Mouse (Mus musculus): ENCODE data around the gene Dapl1. TPM values are rescaled to one million over a fixed set of nuclear protein-coding genes. Genes with fewer than 3 reads are reported as not detected.

Dapl1 gene
- polyA plus RNA-seq, 1 experiment from 2014 or later: 2.0 TPM

DNA sequence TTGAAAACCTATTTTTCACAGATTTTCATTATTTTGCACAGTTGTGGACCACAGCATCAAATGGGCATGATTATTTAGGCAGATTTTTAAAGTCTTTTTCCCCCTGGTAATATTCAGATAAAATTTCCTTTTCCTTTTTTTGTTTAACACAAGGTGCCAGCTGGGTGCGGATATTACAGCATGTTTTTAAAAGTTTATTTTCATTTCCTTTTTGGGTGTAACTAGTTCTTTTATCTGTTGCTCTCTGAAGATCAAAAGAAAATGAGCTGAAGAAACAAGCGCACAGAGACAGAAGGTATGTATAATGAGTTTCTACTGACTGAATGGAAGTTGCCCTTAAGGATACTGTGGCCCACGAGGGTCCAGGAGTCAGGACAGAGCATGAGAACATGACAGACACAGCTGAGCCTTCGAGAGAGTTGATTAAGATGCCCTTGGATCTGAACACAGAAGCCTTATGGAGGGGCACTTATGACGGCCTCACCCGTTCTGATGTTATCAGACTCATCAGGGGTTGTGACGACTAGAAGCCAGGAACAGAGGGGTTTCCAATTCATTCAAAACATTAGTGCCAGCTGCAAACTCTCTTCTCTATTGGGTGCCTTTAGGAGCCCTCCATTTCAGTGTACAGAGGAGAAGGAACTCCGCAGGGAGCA lies 14.7 kb upstream of the Dapl1 start:
- no peak overlapping the region for H3K27ac ChIP-seq (ENCODE audit: low read depth, low read length)
- ATAC-seq: no peak
- no peaks in the 10 kb centered on the region for H3K36me3 ChIP-seq (ENCODE audit: control insufficient read depth, insufficient read depth)
- no peak for TF ChIP-seq CTCF (IDR thresholded peaks at IDR 0.05; ENCODE audit: low read depth)
- no peaks in the 10 kb centered on the region for H3K9me3 ChIP-seq (ENCODE audit: control insufficient read depth)
- 68% methylated on average over 8 of the region's 8 CpGs for WGBS
- no peak overlapping the region for H3K4me3 ChIP-seq (ENCODE audit: low read depth, low read length)
- no peaks in the 10 kb centered on the region for H3K4me1 ChIP-seq (replicated peaks; ENCODE audit: control insufficient read depth, insufficient read depth, low read length)
- no peak overlapping the region for H3K9ac ChIP-seq (ENCODE audit: low read depth, low read length)
- H3K27me3 ChIP-seq (replicated peaks; ENCODE audit: control insufficient read depth, insufficient read depth, low read length): no peaks in the 10 kb centered on the region
- no peak overlapping the region for H3K4me2 ChIP-seq (replicated peaks; ENCODE audit: low read depth)

GRCm38 (mm10) chr2:59470326-59471031 lies 14.0 kb upstream of the Dapl1 start:
- Histone ChIP-seq H3K9ac (ENCODE audit: low read depth, low read length) (no peak overlapping the region), H3K9me3 (ENCODE audit: control insufficient read depth) (no peaks in the 10 kb centered on the region), H3K4me2 (replicated peaks; ENCODE audit: low read depth) (no peak overlapping the region), H3K27ac (ENCODE audit: low read depth, low read length) (no peak overlapping the region), H3K36me3 (ENCODE audit: control insufficient read depth, insufficient read depth) (no peaks in the 10 kb centered on the region), H3K27me3 (replicated peaks; ENCODE audit: control insufficient read depth, insufficient read depth, low read length) (no peaks in the 10 kb centered on the region), H3K4me3 (ENCODE audit: low read depth, low read length) (no peak overlapping the region), H3K4me1 (replicated peaks; ENCODE audit: control insufficient read depth, insufficient read depth, low read length) (no peaks in the 10 kb centered on the region)
- no peak for TF ChIP-seq CTCF (IDR thresholded peaks at IDR 0.05; ENCODE audit: low read depth)
- no peak for ATAC-seq
- WGBS: 72% methylated on average over 11 of the region's 11 CpGs

DNA sequence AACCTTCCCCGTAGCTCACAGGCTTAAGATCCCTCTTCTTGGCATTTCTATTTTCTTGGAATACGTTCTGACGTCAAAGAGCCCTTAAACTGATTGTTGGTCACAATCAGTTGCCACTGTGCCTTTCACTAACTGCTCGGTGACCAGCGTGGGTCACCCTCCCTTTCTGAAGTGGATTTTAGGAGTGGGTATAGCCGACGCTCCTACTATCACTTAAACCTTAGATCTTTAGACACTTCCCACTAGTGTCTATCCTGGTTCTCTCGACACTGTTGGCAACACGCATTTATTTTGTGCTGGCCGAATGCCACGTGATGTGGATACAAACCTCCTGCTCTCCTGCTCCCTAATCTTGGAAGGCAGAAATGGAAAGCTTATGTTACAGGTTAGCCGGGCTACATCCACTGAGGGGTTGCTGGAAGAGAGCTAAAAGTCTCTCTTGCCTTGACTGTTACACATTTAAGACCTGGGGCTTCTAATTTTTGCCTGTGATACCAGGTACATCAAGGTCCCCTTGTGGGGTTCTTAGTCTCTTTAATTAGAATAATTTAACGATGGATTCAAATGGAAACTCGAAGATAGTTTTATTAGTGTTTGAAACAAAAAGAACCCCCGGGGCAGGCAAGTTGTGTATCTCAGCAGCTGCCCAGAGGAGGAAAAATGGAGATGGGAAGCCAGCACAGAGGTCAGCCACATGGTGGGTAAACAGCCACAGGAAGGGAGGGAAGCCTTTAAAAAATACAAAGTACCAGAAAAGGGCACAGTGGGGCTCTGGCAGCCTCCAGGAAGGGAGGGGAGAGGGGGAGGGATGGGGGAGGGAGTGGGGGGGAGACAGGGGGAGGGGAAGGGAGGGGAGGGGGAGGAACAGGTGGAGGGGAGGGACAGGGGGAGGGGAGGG lies 13.2 kb upstream of the Dapl1 start:
- WGBS: 55% methylated on average over 15 of the region's 15 CpGs
- Histone ChIP-seq H3K4me3 (ENCODE audit: low read depth, low read length) (no peak overlapping the region), H3K9ac (ENCODE audit: low read depth, low read length) (no peak overlapping the region), H3K9me3 (ENCODE audit: control insufficient read depth) (no peaks in the 10 kb centered on the region), H3K27me3 (replicated peaks; ENCODE audit: control insufficient read depth, insufficient read depth, low read length) (no peaks in the 10 kb centered on the region), H3K4me2 (replicated peaks; ENCODE audit: low read depth) (no peak overlapping the region), H3K4me1 (replicated peaks; ENCODE audit: control insufficient read depth, insufficient read depth, low read length) (no peaks in the 10 kb centered on the region), H3K36me3 (ENCODE audit: control insufficient read depth, insufficient read depth) (no peaks in the 10 kb centered on the region), H3K27ac (ENCODE audit: low read depth, low read length) (no peak overlapping the region)
- no peak for TF ChIP-seq CTCF (IDR thresholded peaks at IDR 0.05; ENCODE audit: low read depth)
- ATAC-seq: no peak

DNA sequence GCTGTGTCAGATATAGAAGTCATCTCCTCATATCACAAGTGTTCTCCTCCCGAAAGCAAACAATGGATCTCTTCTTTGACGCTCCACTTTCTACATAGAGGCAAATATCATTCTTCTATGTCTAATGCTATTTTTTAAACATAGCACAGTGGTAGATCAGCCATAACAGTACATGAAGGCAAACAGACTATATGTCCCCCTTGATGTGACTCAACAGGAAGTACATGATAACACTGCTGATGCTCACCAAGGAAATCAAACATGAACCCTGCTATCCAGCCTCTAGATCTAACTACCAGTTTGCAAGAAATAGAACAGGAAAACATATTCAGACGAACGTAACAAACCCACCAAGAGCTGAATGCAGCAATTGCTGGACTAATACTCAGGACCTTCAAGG lies 10.1 kb upstream of the Dapl1 start:
- Histone ChIP-seq H3K9me3 (ENCODE audit: control insufficient read depth) (no peaks in the 10 kb centered on the region), H3K4me1 (replicated peaks; ENCODE audit: control insufficient read depth, insufficient read depth, low read length) (no peaks in the 10 kb centered on the region), H3K4me3 (ENCODE audit: low read depth, low read length) (no peak overlapping the region), H3K36me3 (ENCODE audit: control insufficient read depth, insufficient read depth) (no peaks in the 10 kb centered on the region), H3K9ac (ENCODE audit: low read depth, low read length) (no peak overlapping the region), H3K27me3 (replicated peaks; ENCODE audit: control insufficient read depth, insufficient read depth, low read length) (no peaks in the 10 kb centered on the region), H3K27ac (ENCODE audit: low read depth, low read length) (no peak overlapping the region), H3K4me2 (replicated peaks; ENCODE audit: low read depth) (no peak overlapping the region)
- WGBS: 85% methylated on average over 4 of the region's 4 CpGs
- no peak for ATAC-seq
- TF ChIP-seq CTCF (IDR thresholded peaks at IDR 0.05; ENCODE audit: low read depth): no peak

GRCm38 (mm10) chr2:59485080-59485479 lies 627 bp downstream of the Dapl1 start:
- no peak overlapping the region for H3K4me3 ChIP-seq (ENCODE audit: low read depth, low read length)
- H3K9me3 ChIP-seq (ENCODE audit: control insufficient read depth): no peaks in the 10 kb centered on the region
- no peak overlapping the region for H3K27ac ChIP-seq (ENCODE audit: low read depth, low read length)
- H3K36me3 ChIP-seq (ENCODE audit: control insufficient read depth, insufficient read depth): no peaks in the 10 kb centered on the region
- H3K9ac ChIP-seq (ENCODE audit: low read depth, low read length): no peak overlapping the region
- H3K27me3 ChIP-seq (replicated peaks; ENCODE audit: control insufficient read depth, insufficient read depth, low read length): no peaks in the 10 kb centered on the region
- ATAC-seq: no peak
- H3K4me1 ChIP-seq (replicated peaks; ENCODE audit: control insufficient read depth, insufficient read depth, low read length): no peaks in the 10 kb centered on the region
- H3K4me2 ChIP-seq (replicated peaks; ENCODE audit: low read depth): no peak overlapping the region
- TF ChIP-seq CTCF (IDR thresholded peaks at IDR 0.05; ENCODE audit: low read depth): no peak
- WGBS: 65% methylated on average over 2 of the region's 2 CpGs

DNA sequence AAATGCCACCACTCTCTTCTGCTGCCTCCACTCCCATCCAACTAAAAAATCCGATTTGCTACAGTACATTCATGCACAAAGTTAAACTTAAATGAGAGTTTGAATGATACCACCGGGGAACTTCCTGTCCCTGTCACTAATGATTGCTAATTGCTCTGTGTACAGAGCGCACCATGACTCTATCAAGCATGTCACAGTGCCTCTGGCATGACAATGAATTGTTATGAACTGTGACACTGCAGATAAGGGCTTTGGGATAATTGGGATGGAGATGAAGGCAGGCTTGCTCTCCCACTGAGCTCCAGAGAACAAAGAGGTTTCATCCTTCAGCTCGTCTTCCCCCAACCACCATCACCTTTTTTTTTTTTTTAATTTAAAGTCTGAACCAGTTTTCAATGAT lies 1.2 kb downstream of the Dapl1 start:
- Histone ChIP-seq H3K27ac (ENCODE audit: low read depth, low read length) (no peak overlapping the region), H3K4me2 (replicated peaks; ENCODE audit: low read depth) (no peak overlapping the region), H3K27me3 (replicated peaks; ENCODE audit: control insufficient read depth, insufficient read depth, low read length) (no peaks in the 10 kb centered on the region), H3K9ac (ENCODE audit: low read depth, low read length) (no peak overlapping the region), H3K4me3 (ENCODE audit: low read depth, low read length) (no peak overlapping the region), H3K36me3 (ENCODE audit: control insufficient read depth, insufficient read depth) (no peaks in the 10 kb centered on the region), H3K9me3 (ENCODE audit: control insufficient read depth) (no peaks in the 10 kb centered on the region), H3K4me1 (replicated peaks; ENCODE audit: control insufficient read depth, insufficient read depth, low read length) (no peaks in the 10 kb centered on the region)
- no peak for ATAC-seq
- TF ChIP-seq CTCF (IDR thresholded peaks at IDR 0.05; ENCODE audit: low read depth): no peak
- 63% methylated on average over 4 of the region's 4 CpGs for WGBS
